Mouse (Mus musculus) embryonic facial prominence, embryonic 14.5 days (tissue): ENCODE measurements at regions not wholly inside any gene's neighbourhood (a gene's known extent, or its start where the extent isn't known, plus 50 kb on each side); places are given as distances from the start of the nearest gene placed in this dataset.
A peak's percentile ranks its signal among the peaks of the same experiment; 100 is the strongest.

Source experiments
- ATAC-seq: fragments of 200-750 bp; cut with Nextera tagmentation; 2 replicates; pipeline ENCODE4 v1.8.0; 2017; ENCODE audit warnings: low read depth, moderate number of reproducible peaks, moderate TSS enrichment
- DNase-seq: peaks from one replicate; pipeline ENCODE4 v3.0.0-alpha.2; 2015; ENCODE audit warnings: low spot score
- H3K27ac ChIP-seq: fragments of 300-500 bp; sonication (generic); replicated peaks from 2 replicates; pipeline ENCODE4 v1.5.1; 2014; ENCODE audit warnings: low read depth, mild to moderate bottlenecking, low read length, moderate library complexity
- H3K27me3 ChIP-seq: fragments of 300-500 bp; sonication (generic); replicated peaks from 2 replicates; pipeline ENCODE4 v1.6.1; 2014; ENCODE audit warnings: low read length; ENCODE audit not compliant: control insufficient read depth, insufficient read depth
- H3K36me3 ChIP-seq: fragments of 300-500 bp; sonication (generic); 2 replicates; pipeline ENCODE4 v1.6.1; 2014; ENCODE audit warnings: low read length, mixed read lengths; ENCODE audit not compliant: control insufficient read depth, insufficient read depth
- H3K4me1 ChIP-seq: fragments of 300-500 bp; sonication (generic); 2 replicates; pipeline ENCODE4 v1.6.1; 2014; ENCODE audit warnings: antibody characterized with exemption, low read length; ENCODE audit not compliant: control insufficient read depth, insufficient read depth
- H3K4me2 ChIP-seq: fragments of 300-500 bp; sonication (generic); 2 replicates; pipeline ENCODE4 v1.6.1; 2014; ENCODE audit warnings: low read depth, mild to moderate bottlenecking, low read length, moderate library complexity, mixed read lengths
- H3K4me3 ChIP-seq: fragments of 300-500 bp; sonication (generic); 2 replicates; pipeline ENCODE4 v1.5.1; 2014; ENCODE audit warnings: low read depth, mild to moderate bottlenecking, low read length
- H3K9ac ChIP-seq: fragments of 300-500 bp; sonication (generic); 2 replicates; pipeline ENCODE4 v1.6.1; 2014; ENCODE audit warnings: low read depth, mild to moderate bottlenecking, low read length, moderate library complexity, mixed read lengths
- H3K9me3 ChIP-seq: fragments of 300-500 bp; sonication (generic); 2 replicates; pipeline ENCODE4 v1.6.1; 2016; ENCODE audit warnings: low read length; ENCODE audit not compliant: control insufficient read depth
- WGBS: fragments of 180-500 bp; shearing (Covaris S2); extraction: QIAGEN DNeasy Blood & Tissue Kit; methylation state at CpG from one replicate; pipeline ENCODE4 v1.1.7; 2014; 5-methylcytosine and 5-hydroxymethylcytosine counted together

GRCm38 (mm10) chr12:79888812-79889211 lies 224.0 kb downstream of the Zfp36l1 start:
- DNase-seq: no peak
- Histone ChIP-seq H3K27ac (no peak overlapping the region), H3K9me3 (no peaks in the 10 kb centered on the region), H3K4me1 (peaks cover 36% of the 10 kb centered on the region), H3K9ac (no peak overlapping the region), H3K4me2 (no peak overlapping the region), H3K4me3 (no peak overlapping the region), H3K36me3 (no peaks in the 10 kb centered on the region), H3K27me3 (no peaks in the 10 kb centered on the region)
- 84% methylated on average over 4 of the region's 4 CpGs for WGBS
- no peak for ATAC-seq

- Histone ChIP-seq H3K27ac (peak overlapping the region; percentile 59), H3K4me2 (no peak overlapping the region), H3K4me3 (no peak overlapping the region), H3K9ac (no peak overlapping the region), H3K4me1 (peaks cover 36% of the 10 kb centered on the region), H3K9me3 (no peaks in the 10 kb centered on the region), H3K27me3 (no peaks in the 10 kb centered on the region), H3K36me3 (no peaks in the 10 kb centered on the region)
- ATAC-seq: no peak
- WGBS: 74% methylated on average over 4 of the region's 4 CpGs
- DNase-seq: no peak
Observed at GRCm38 (mm10) chr12:79888086-79888485, 224.7 kb downstream of the Zfp36l1 start.

- Histone ChIP-seq H3K4me3 (no peak overlapping the region), H3K27ac (peak overlapping the region; percentile 59), H3K27me3 (no peaks in the 10 kb centered on the region), H3K4me2 (peak overlapping the region; percentile 8; the same call in 1 of the 2 replicates), H3K9me3 (no peaks in the 10 kb centered on the region), H3K36me3 (no peaks in the 10 kb centered on the region), H3K9ac (no peak overlapping the region), H3K4me1 (peaks cover 36% of the 10 kb centered on the region)
- DNase-seq (peak; percentile 95), ATAC-seq (peak; percentile 86)
- 27% methylated on average over 12 of the region's 12 CpGs for WGBS
Observed at GRCm38 (mm10) chr12:79887225-79887886, 225.5 kb downstream of the Zfp36l1 start.

- Histone ChIP-seq H3K9ac (no peak overlapping the region), H3K9me3 (no peaks in the 10 kb centered on the region), H3K4me2 (no peak overlapping the region), H3K4me3 (no peak overlapping the region), H3K4me1 (peaks cover 39% of the 10 kb centered on the region), H3K36me3 (no peaks in the 10 kb centered on the region), H3K27ac (peak overlapping the region; percentile 59), H3K27me3 (no peaks in the 10 kb centered on the region)
- no peak for ATAC-seq
- no peak for DNase-seq
- WGBS: 63% methylated on average over 3 of the region's 3 CpGs
Observed at GRCm38 (mm10) chr12:79886494-79886893, 226.3 kb downstream of the Zfp36l1 start.

- DNase-seq: no peak
- H3K4me1 ChIP-seq: peaks cover 40% of the 10 kb centered on the region
Observed at GRCm38 (mm10) chr12:79885286-79885685, 227.5 kb downstream of the Zfp36l1 start.

GRCm38 (mm10) chr12:79883651-79884050 lies 229.2 kb downstream of the Zfp36l1 start:
- WGBS: 85% methylated on average over 4 of the region's 4 CpGs
- ATAC-seq (no peak), DNase-seq (no peak)
- H3K4me2 ChIP-seq: no peak overlapping the region
- H3K4me1 ChIP-seq: peaks cover 54% of the 10 kb centered on the region
- H3K27ac ChIP-seq: no peak overlapping the region
- no peaks in the 10 kb centered on the region for H3K9me3 ChIP-seq
- no peak overlapping the region for H3K4me3 ChIP-seq
- H3K27me3 ChIP-seq: no peaks in the 10 kb centered on the region
- no peak overlapping the region for H3K9ac ChIP-seq
- H3K36me3 ChIP-seq: no peaks in the 10 kb centered on the region

More at GRCm38 (mm10) chr12:79885286-79885685, 227.5 kb downstream of the Zfp36l1 start:
- 90% methylated on average over 2 of the region's 2 CpGs for WGBS
- no peaks in the 10 kb centered on the region for H3K9me3 ChIP-seq
- H3K4me2 ChIP-seq: no peak overlapping the region
- H3K27ac ChIP-seq: 0 out of 2 replicates have a peak overlapping the region, but pooled peaks have one; percentile 59
- H3K27me3 ChIP-seq: no peaks in the 10 kb centered on the region
- H3K9ac ChIP-seq: no peak overlapping the region
- H3K4me3 ChIP-seq: no peak overlapping the region
- no peak for ATAC-seq
- H3K36me3 ChIP-seq: no peaks in the 10 kb centered on the region

GRCm38 (mm10) chr12:79880751-79881261 lies 232.0 kb downstream of the Zfp36l1 start:
- Histone ChIP-seq H3K27me3 (no peaks in the 10 kb centered on the region), H3K9ac (peak overlapping the region; percentile 32; the same call in 1 of the 2 replicates), H3K4me2 (0 out of 2 replicates have a peak overlapping the region, but pooled peaks have one; percentile 10), H3K4me3 (no peak overlapping the region), H3K4me1 (peaks cover 36% of the 10 kb centered on the region), H3K36me3 (no peaks in the 10 kb centered on the region), H3K27ac (peak overlapping the region; percentile 78), H3K9me3 (peaks cover 3% of the 10 kb centered on the region; the same call in 1 of the 2 replicates)
- WGBS: 27% methylated on average over 18 of the region's 18 CpGs
- ATAC-seq (peak; percentile 37; the same call in 1 of the 2 replicates), DNase-seq (peak; percentile 79)

GRCm38 (mm10) chr12:79880346-79880745 lies 232.5 kb downstream of the Zfp36l1 start:
- peak overlapping the region; percentile 78 for H3K27ac ChIP-seq
- H3K36me3 ChIP-seq: no peaks in the 10 kb centered on the region
- H3K4me1 ChIP-seq: peaks cover 32% of the 10 kb centered on the region
- no peak overlapping the region for H3K4me2 ChIP-seq
- WGBS: 28% methylated on average over 4 of the region's 4 CpGs
- ATAC-seq (peak; percentile 32; the same call in 1 of the 2 replicates), DNase-seq (peak; percentile 80)
- peaks cover 5% of the 10 kb centered on the region; the same call in 1 of the 2 replicates for H3K9me3 ChIP-seq
- H3K27me3 ChIP-seq: no peaks in the 10 kb centered on the region
- peak overlapping the region; percentile 32; the same call in 1 of the 2 replicates for H3K9ac ChIP-seq
- no peak overlapping the region for H3K4me3 ChIP-seq
